Mouse (Mus musculus) bone marrow macrophage, adult 2 months (primary cell): Measurements from ENCODE around the gene Mdm1. TPM values are rescaled to one million over a fixed set of nuclear protein-coding genes. Genes with fewer than 3 reads are reported as not detected.
"Not testable (repeated sequence)": the region's sequence is repeated elsewhere in the genome, so short reads cannot be mapped to it uniquely, and the experiment has no call there.

Experiments
- H3K27ac ChIP-seq: 2 replicates; pipeline ENCODE4 v1.5.1; 2012; ENCODE audit warnings: low read depth, low read length; ENCODE audit not compliant: insufficient read depth
- H3K4me1 ChIP-seq: 2 replicates; pipeline ENCODE4 v1.6.1; 2012; ENCODE audit warnings: low read length; ENCODE audit not compliant: control insufficient read depth, insufficient read depth
- H3K4me3 ChIP-seq: 2 replicates; pipeline ENCODE4 v1.5.1; 2012; ENCODE audit warnings: mild to moderate bottlenecking, low read length, moderate library complexity; ENCODE audit not compliant: insufficient read depth
- CTCF ChIP-seq: IDR thresholded peaks from 2 replicates; pipeline ENCODE4 v1.5.1; 2012; ENCODE audit warnings: low read depth, mild to moderate bottlenecking, low read length, moderate library complexity
- POLR2A ChIP-seq: IDR thresholded peaks from 2 replicates; pipeline ENCODE4 v1.6.1; 2012; ENCODE audit warnings: mild to moderate bottlenecking, low read depth, low read length, borderline replicate concordance
- polyA plus RNA-seq: library from polyadenylated mRNA; stranded (reverse); fragments of >200 nt; gene quantifications from 2 replicates; pipeline ENCODE4 v1.2.4, GENCODE M21; 2012; ENCODE audit not compliant: missing spikeins, insufficient read depth, insufficient read length

Mdm1 gene
- polyA plus RNA-seq, 1 experiment, result 12.8 TPM

DNA sequence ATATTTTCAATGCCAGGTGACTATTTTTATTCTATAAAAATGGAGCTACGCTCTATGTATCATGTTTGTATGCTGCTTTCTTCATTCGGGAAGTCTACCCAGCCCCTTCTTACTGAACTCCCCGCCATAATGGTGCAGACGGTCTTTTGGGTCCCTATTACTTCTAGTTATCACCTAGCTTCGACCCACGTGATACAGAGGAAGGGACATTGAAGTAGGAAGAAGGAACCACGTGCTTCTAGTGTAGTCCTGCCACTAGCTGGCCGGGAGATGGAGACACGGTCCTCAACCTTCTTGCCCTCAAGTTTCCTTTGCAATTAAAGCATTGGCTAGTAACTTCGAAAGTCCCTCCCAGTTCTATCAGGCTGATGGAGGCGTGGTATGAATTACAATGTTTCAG, 37.7 kb downstream of the Mdm1 start:
- Histone ChIP-seq H3K4me3 (no peak overlapping the region), H3K4me1 (peaks cover 17% of the 10 kb centered on the region), H3K27ac (no peak overlapping the region)
- TF ChIP-seq CTCF, result no peak
- TF ChIP-seq POLR2A, result no peak

DNA sequence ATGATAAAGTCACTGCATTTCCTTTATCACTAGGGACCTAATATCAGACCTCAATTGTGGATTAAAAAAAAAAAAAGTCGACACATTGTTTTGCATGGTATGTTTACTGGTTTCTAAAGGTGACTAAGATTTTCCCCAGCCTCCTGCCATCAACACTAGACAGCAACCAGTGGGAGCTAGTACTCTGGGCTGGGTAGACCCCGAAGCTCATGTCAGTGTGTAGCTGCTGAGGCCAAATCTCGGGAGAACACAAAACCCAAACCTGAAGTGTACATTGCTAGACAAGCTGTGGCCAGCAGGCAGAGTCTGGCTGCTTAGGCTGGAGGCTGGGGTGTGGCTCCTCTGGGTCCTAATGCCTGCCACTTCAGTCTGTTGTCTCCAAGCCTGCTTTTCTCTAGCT, 53.5 kb downstream of the Mdm1 start:
- not testable (repeated sequence) for H3K4me3 ChIP-seq, H3K4me1 ChIP-seq, H3K27ac ChIP-seq

DNA sequence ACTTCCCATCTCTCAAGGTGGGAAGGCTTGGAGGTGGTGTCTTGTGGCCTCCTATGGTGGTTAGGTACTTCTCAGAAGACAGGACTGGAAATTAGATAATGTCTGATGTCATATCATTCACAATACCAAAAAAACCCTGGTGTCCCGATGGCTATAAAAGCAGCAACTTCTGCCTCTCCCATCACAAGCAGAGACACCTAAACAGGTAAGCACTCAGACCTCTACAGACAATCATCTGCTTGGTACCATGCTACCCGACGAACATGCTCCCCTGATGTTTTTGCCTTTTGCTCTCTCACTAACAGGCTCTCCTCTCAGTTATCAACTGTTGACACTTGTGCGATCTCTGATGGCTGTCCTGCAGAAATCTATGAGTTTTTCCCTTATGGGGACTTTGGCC, 63.0 kb downstream of the Mdm1 start, which contains the start of gene Il22:
Gene Il22, plus strand, starts transcription at position 301 of the 400 bp plus-strand sequence.
- no peaks in the 10 kb centered on the region for H3K4me1 ChIP-seq
- H3K4me3 ChIP-seq, result no peak within 1 kb of the TSS
- no peak within 1 kb of the TSS for H3K27ac ChIP-seq
- TF ChIP-seq CTCF (no peak), POLR2A (no peak)

DNA sequence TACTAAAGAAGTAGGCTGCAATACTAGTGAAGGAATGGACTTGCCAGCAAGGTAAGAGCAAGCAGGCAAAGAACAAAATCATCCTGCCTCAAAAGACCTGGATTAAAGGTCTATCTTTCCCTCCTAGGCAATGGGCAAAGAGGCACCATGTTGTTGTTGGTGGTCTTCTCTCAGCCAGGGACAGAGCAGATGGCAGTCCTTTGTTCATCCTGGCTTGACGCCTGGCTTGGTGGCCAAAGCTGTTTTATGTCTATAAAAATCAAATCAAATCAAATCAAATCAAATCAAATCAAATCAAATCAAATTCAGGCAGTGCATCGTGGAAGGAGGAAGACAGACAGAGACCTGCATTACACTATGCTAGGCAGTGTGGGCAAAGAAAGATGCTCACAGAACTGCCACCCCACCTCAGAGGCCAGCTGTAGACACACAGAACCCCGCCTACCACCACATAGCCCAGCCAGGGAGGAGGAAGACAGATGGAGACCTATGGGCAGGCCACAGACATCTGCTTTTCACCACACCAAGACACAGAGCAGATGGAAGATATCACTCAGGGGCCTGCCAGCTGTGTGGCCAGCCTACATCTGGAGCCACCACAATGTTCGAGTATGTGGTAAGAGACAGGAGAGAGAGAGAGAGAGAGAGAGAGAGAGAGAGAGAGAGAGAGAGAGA, 74.2 kb downstream of the Mdm1 start:
- H3K4me1 ChIP-seq, H3K4me3 ChIP-seq, H3K27ac ChIP-seq: not testable (repeated sequence)

Other genes starting within 250 kb of the Mdm1 start
- gene Il22, start 63.1 kb downstream of the Mdm1 start, polyA plus RNA-seq, result not detected in 2 replicates
- not detected in 2 replicates for gene Gm32717, start 99.0 kb downstream of the Mdm1 start, polyA plus RNA-seq
- gene Gm32802, start 116.9 kb downstream of the Mdm1 start, polyA plus RNA-seq, result not detected in 2 replicates
- gene Iltifb, start 153.2 kb downstream of the Mdm1 start, polyA plus RNA-seq, result not detected in 2 replicates
- gene Gm9040, start 185.2 kb downstream of the Mdm1 start, polyA plus RNA-seq, result not detected in 2 replicates
- gene Gm9044, start 190.6 kb downstream of the Mdm1 start, polyA plus RNA-seq, result not detected in 2 replicates
- 0.49 TPM in 1 of 2 replicates, not detected in the other for gene Gm9045, start 196.0 kb downstream of the Mdm1 start, polyA plus RNA-seq
- not detected in 2 replicates for gene Gm9046, start 201.4 kb downstream of the Mdm1 start, polyA plus RNA-seq
- gene Gm9048, start 206.9 kb downstream of the Mdm1 start, polyA plus RNA-seq, result not detected in 2 replicates
- gene Gm9049, start 212.3 kb downstream of the Mdm1 start, polyA plus RNA-seq, result 0.49 TPM in 1 of 2 replicates, not detected in the other